ENCODE assay signal across 9 mouse cellular contexts in genomic region chr5:36597653-36598052, GRCm38 (mm10). TPM values are rescaled to one million over a fixed set of nuclear protein-coding genes. Genes with fewer than 3 reads are reported as not detected.
A peak's percentile ranks its signal among the peaks of the same experiment; 100 is the strongest.
DNase-seq lines count a peak whose midpoint lies in the region; ATAC-seq and TF ChIP-seq lines count a peak whose summit lies in the region.
"Had no signal": no experiment of that assay in that cellular context is flagged by ENCODE, and none has a peak within 500 bp of the region (broad histone marks: within the 10 kb centered on the region; RNA-seq: fewer than 3 reads in every experiment).

No protein-coding gene starts in this region.

- no peak overlapping the region for H3K4me2 ChIP-seq in forebrain, postnatal 0 days (ENCODE audit: low read depth)
- no peak overlapping the region for H3K4me2 ChIP-seq in forebrain, embryonic 11.5 days (ENCODE audit: low read depth, low read length, severe bottlenecking)
- no peak overlapping the region for H3K4me2 ChIP-seq in midbrain, embryonic 14.5 days (ENCODE audit: low read length)
- no peak overlapping the region for H3K4me2 ChIP-seq in midbrain, embryonic 13.5 days (replicated peaks)
- no peak overlapping the region for H3K4me2 ChIP-seq in kidney, embryonic 14.5 days (replicated peaks; ENCODE audit: low read depth, low read length)
- no peak overlapping the region for H3K4me2 ChIP-seq in midbrain, postnatal 0 days (ENCODE audit: low read depth, low read length, poor library complexity, severe bottlenecking)

- TF ChIP-seq CTCF in forebrain, postnatal 0 days (IDR thresholded peaks at IDR 0.05; ENCODE audit: low read depth), result peak; percentile 26; the same call in 1 of the 2 replicates
- TF ChIP-seq CTCF in midbrain, postnatal 0 days (IDR thresholded peaks at IDR 0.05), result peak; percentile 42

- DNase-seq in forebrain, postnatal 0 days, result no peak
- no peak for DNase-seq in forebrain, embryonic 11.5 days (ENCODE audit: low spot score)
- peak; percentile 24 for DNase-seq in midbrain, embryonic 14.5 days
- DNase-seq in midbrain, postnatal 0 days (ENCODE audit: low spot score), result no peak
- no peak for DNase-seq in thymus, postnatal 14 days
- no peak for DNase-seq in forebrain, embryonic 10.5 days (ENCODE audit: extremely low spot score, low spot score)

- H3K4me1 ChIP-seq in forebrain, postnatal 0 days (ENCODE audit: insufficient read depth), result no peaks in the 10 kb centered on the region
- no peaks in the 10 kb centered on the region for H3K4me1 ChIP-seq in forebrain, embryonic 11.5 days (replicated peaks; ENCODE audit: control insufficient read depth, insufficient read depth, low read length)
- H3K4me1 ChIP-seq in midbrain, embryonic 14.5 days (ENCODE audit: control insufficient read depth, insufficient read depth, low read length), result no peaks in the 10 kb centered on the region
- H3K4me1 ChIP-seq in midbrain, embryonic 13.5 days (replicated peaks), result no peaks in the 10 kb centered on the region
- no peaks in the 10 kb centered on the region for H3K4me1 ChIP-seq in kidney, embryonic 14.5 days (ENCODE audit: control insufficient read depth, insufficient read depth, low read length)
- no peaks in the 10 kb centered on the region for H3K4me1 ChIP-seq in midbrain, postnatal 0 days (ENCODE audit: insufficient read depth, low read length)
- H3K4me1 ChIP-seq in forebrain, embryonic 10.5 days, result 0 out of 2 replicates have a peak, but pooled peaks cover 3% of the 10 kb centered on the region

- no peak overlapping the region for H3K4me3 ChIP-seq in forebrain, postnatal 0 days (ENCODE audit: low read depth, low read length)
- no peak overlapping the region for H3K4me3 ChIP-seq in forebrain, embryonic 11.5 days (ENCODE audit: low read depth, low read length)
- no peak overlapping the region for H3K4me3 ChIP-seq in midbrain, embryonic 14.5 days (replicated peaks; ENCODE audit: low read depth, low read length)
- no peak overlapping the region for H3K4me3 ChIP-seq in midbrain, embryonic 13.5 days (replicated peaks)
- no peak overlapping the region for H3K4me3 ChIP-seq in kidney, embryonic 14.5 days (ENCODE audit: low read length)
- H3K4me3 ChIP-seq in midbrain, postnatal 0 days (ENCODE audit: low read depth, low read length), result no peak overlapping the region
- no peak overlapping the region for H3K4me3 ChIP-seq in forebrain, embryonic 10.5 days
- H3K4me3 ChIP-seq: erythroblast, embryonic 14.5 days had no signal

- H3K9me3 ChIP-seq in forebrain, postnatal 0 days (ENCODE audit: low read length), result no peaks in the 10 kb centered on the region
- no peaks in the 10 kb centered on the region for H3K9me3 ChIP-seq in forebrain, embryonic 11.5 days (ENCODE audit: control insufficient read depth, low read length)
- no peaks in the 10 kb centered on the region for H3K9me3 ChIP-seq in midbrain, embryonic 14.5 days (ENCODE audit: control insufficient read depth, low read length)
- no peaks in the 10 kb centered on the region for H3K9me3 ChIP-seq in midbrain, embryonic 13.5 days
- H3K9me3 ChIP-seq in kidney, embryonic 14.5 days (ENCODE audit: control insufficient read depth, low read length), result no peaks in the 10 kb centered on the region
- no peaks in the 10 kb centered on the region for H3K9me3 ChIP-seq in midbrain, postnatal 0 days (ENCODE audit: low read length)
- no peaks in the 10 kb centered on the region for H3K9me3 ChIP-seq in forebrain, embryonic 10.5 days

- no peak overlapping the region for H3K9ac ChIP-seq in forebrain, postnatal 0 days
- H3K9ac ChIP-seq in forebrain, embryonic 11.5 days (ENCODE audit: low read length), result no peak overlapping the region
- H3K9ac ChIP-seq in midbrain, embryonic 14.5 days (replicated peaks; ENCODE audit: low read length), result no peak overlapping the region
- H3K9ac ChIP-seq in midbrain, embryonic 13.5 days (replicated peaks), result no peak overlapping the region
- no peak overlapping the region for H3K9ac ChIP-seq in kidney, embryonic 14.5 days (ENCODE audit: low read depth, low read length)
- H3K9ac ChIP-seq in midbrain, postnatal 0 days (replicated peaks; ENCODE audit: low read length, poor library complexity, severe bottlenecking), result no peak overlapping the region

- no peak overlapping the region for H3K27ac ChIP-seq in forebrain, postnatal 0 days (ENCODE audit: low read depth, low read length)
- no peak overlapping the region for H3K27ac ChIP-seq in forebrain, embryonic 11.5 days (ENCODE audit: low read depth, low read length)
- no peak overlapping the region for H3K27ac ChIP-seq in midbrain, embryonic 14.5 days (replicated peaks; ENCODE audit: low read depth, low read length)
- no peak overlapping the region for H3K27ac ChIP-seq in midbrain, embryonic 13.5 days
- H3K27ac ChIP-seq in kidney, embryonic 14.5 days (ENCODE audit: low read depth, low read length), result no peak overlapping the region
- H3K27ac ChIP-seq in midbrain, postnatal 0 days (ENCODE audit: low read depth, low read length), result no peak overlapping the region
- no peak overlapping the region for H3K27ac ChIP-seq in forebrain, embryonic 10.5 days

- peaks cover 33% of the 10 kb centered on the region for H3K36me3 ChIP-seq in forebrain, postnatal 0 days (ENCODE audit: insufficient read depth)
- H3K36me3 ChIP-seq in forebrain, embryonic 11.5 days (ENCODE audit: control insufficient read depth, insufficient read depth, low read length), result peaks cover 7% of the 10 kb centered on the region; the same call in 1 of the 2 replicates
- H3K36me3 ChIP-seq in midbrain, embryonic 14.5 days (ENCODE audit: control insufficient read depth, insufficient read depth, low read length), result peaks cover 36% of the 10 kb centered on the region
- peaks cover 42% of the 10 kb centered on the region for H3K36me3 ChIP-seq in midbrain, embryonic 13.5 days
- H3K36me3 ChIP-seq in kidney, embryonic 14.5 days (ENCODE audit: control insufficient read depth, insufficient read depth, low read length), result peaks cover 35% of the 10 kb centered on the region
- H3K36me3 ChIP-seq in midbrain, postnatal 0 days (ENCODE audit: insufficient read depth, low read length), result peaks cover 30% of the 10 kb centered on the region
- H3K36me3 ChIP-seq in forebrain, embryonic 10.5 days (replicated peaks), result peaks cover 40% of the 10 kb centered on the region

- H3K27me3 ChIP-seq in forebrain, postnatal 0 days (ENCODE audit: insufficient read depth, low read length), result no peaks in the 10 kb centered on the region
- no peaks in the 10 kb centered on the region for H3K27me3 ChIP-seq in forebrain, embryonic 11.5 days (ENCODE audit: control insufficient read depth, insufficient read depth, low read length)
- H3K27me3 ChIP-seq in midbrain, embryonic 14.5 days (ENCODE audit: control insufficient read depth, insufficient read depth, low read length), result no peaks in the 10 kb centered on the region
- H3K27me3 ChIP-seq in midbrain, embryonic 13.5 days, result no peaks in the 10 kb centered on the region
- no peaks in the 10 kb centered on the region for H3K27me3 ChIP-seq in kidney, embryonic 14.5 days (ENCODE audit: control insufficient read depth, insufficient read depth, low read length)
- no peaks in the 10 kb centered on the region for H3K27me3 ChIP-seq in midbrain, postnatal 0 days (ENCODE audit: insufficient read depth, low read length)
- no peaks in the 10 kb centered on the region for H3K27me3 ChIP-seq in forebrain, embryonic 10.5 days (ENCODE audit: poor library complexity, severe bottlenecking)

- ATAC-seq in forebrain, postnatal 0 days, result peak; percentile 47
- no peak for ATAC-seq in forebrain, embryonic 11.5 days (replicated peaks; ENCODE audit: low FRiP score)
- ATAC-seq in midbrain, embryonic 14.5 days (ENCODE audit: low FRiP score, low TSS enrichment), result no peak
- no peak for ATAC-seq in midbrain, embryonic 13.5 days
- ATAC-seq in kidney, embryonic 14.5 days (ENCODE audit: low FRiP score, low TSS enrichment), result peak; percentile 47; the same call in 1 of the 2 replicates
- peak; percentile 47 for ATAC-seq in midbrain, postnatal 0 days (ENCODE audit: low FRiP score)

- 38% methylated on average over 4 of the region's 4 CpGs for WGBS in forebrain, postnatal 0 days
- WGBS in forebrain, embryonic 11.5 days, result 36% methylated on average over 4 of the region's 4 CpGs
- 38% methylated on average over 4 of the region's 4 CpGs for WGBS in midbrain, embryonic 14.5 days
- 32% methylated on average over 4 of the region's 4 CpGs for WGBS in midbrain, embryonic 13.5 days
- 38% methylated on average over 4 of the region's 4 CpGs for WGBS in kidney, embryonic 14.5 days
- WGBS in midbrain, postnatal 0 days, result 35% methylated on average over 4 of the region's 4 CpGs
- whole genome bisulfite sequencing in forebrain, embryonic 10.5 days, result 28% methylated on average over 4 of the region's 4 CpGs

RNA-seq across cellular contexts. Expression of gene Tbc1d14, which starts 4.6 kb away (rescaled TPM):
- 28.1 and 29.0 TPM in 2 replicates for total RNA-seq in forebrain, postnatal 0 days (2014; rRNA removed)
- 74.1 and 74.5 TPM in 2 replicates for polyA plus RNA-seq in forebrain, postnatal 0 days (2015; fragmentation: Nextera tagmentation; extraction: Ambion mirVana)
- polyA plus RNA-seq in forebrain, embryonic 11.5 days (2014; fragmentation: Nextera tagmentation; extraction: Ambion mirVana), result 48.3 and 50.8 TPM in 2 replicates
- polyA plus RNA-seq in midbrain, embryonic 14.5 days (2014; fragmentation: Nextera tagmentation; extraction: Ambion mirVana), result 69.3 and 81.0 TPM in 2 replicates
- 59.7 and 60.0 TPM in 2 replicates for polyA plus RNA-seq in midbrain, embryonic 13.5 days (2015; fragmentation: Nextera tagmentation; extraction: Ambion mirVana)
- polyA plus RNA-seq in kidney, embryonic 14.5 days (2014; fragmentation: Nextera tagmentation; extraction: Ambion mirVana), result 27.7 and 49.9 TPM in 2 replicates
- 29.3 and 30.5 TPM in 2 replicates for total RNA-seq in midbrain, postnatal 0 days (2014; rRNA removed)
- polyA plus RNA-seq in midbrain, postnatal 0 days (2015; fragmentation: Nextera tagmentation; extraction: Ambion mirVana), result 51.0 and 53.3 TPM in 2 replicates
- 36.7 and 38.9 TPM in 2 replicates for polyA plus RNA-seq in forebrain, embryonic 10.5 days (2016; fragmentation: Nextera tagmentation; extraction: Ambion mirVana)

Comparison
In these comparisons a context has a peak if more than half of its experiments do, and no peak if none do; other contexts are left out.
1. ATAC-seq: peak in forebrain, postnatal 0 days (single experiment), kidney, embryonic 14.5 days (single experiment) and midbrain, postnatal 0 days (single experiment); none in forebrain, embryonic 11.5 days (single experiment), midbrain, embryonic 14.5 days (single experiment) and midbrain, embryonic 13.5 days (single experiment).